Mouse (Mus musculus) urinary bladder, postnatal 4 days (tissue): ENCODE data around the gene Tnp2.

Experiments used
- DNase-seq, 2 experiments: peaks; one replicate each; pipeline ENCODE4 v3.0.0; 2021 to 2022; ENCODE audit warnings: low spot score in 2 of 2

The Tnp2 gene

GRCm38 (mm10) chr16:10788866-10789265, 406 bp upstream of the Tnp2 start:
- DNase-seq: no peak

DNA sequence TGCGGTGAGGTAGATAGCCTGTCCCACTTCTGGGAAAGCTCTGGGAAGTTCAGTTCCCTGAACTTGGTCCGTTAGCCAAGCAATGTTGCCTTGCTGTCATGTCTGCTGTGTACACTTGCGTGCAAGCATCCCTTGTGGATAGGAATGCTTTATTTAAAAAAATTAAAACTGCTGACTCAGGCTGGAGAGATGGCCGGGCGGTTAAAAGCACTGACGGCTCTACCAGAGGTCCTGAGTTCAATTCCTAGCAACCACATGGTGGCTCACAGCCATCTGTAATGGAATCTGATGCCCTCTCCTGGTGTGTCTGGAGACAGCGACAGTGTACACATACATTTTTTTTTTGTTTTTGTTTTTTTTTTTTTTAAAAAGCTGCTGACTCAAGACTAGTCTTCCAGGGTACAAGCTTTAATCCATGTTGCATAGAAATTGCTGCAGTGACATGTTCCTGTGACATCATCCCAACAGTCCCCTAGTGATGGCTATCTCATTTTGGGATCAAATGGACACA, 857 bp downstream of the Tnp2 start:
- DNase-seq: no peak

- no peak for DNase-seq
Measured at GRCm38 (mm10) chr16:10786782-10787547, 1.5 kb downstream of the Tnp2 start.

- peak; percentile 78 to 81 for DNase-seq
Measured at GRCm38 (mm10) chr16:10786288-10786687, 2.2 kb downstream of the Tnp2 start.

DNA sequence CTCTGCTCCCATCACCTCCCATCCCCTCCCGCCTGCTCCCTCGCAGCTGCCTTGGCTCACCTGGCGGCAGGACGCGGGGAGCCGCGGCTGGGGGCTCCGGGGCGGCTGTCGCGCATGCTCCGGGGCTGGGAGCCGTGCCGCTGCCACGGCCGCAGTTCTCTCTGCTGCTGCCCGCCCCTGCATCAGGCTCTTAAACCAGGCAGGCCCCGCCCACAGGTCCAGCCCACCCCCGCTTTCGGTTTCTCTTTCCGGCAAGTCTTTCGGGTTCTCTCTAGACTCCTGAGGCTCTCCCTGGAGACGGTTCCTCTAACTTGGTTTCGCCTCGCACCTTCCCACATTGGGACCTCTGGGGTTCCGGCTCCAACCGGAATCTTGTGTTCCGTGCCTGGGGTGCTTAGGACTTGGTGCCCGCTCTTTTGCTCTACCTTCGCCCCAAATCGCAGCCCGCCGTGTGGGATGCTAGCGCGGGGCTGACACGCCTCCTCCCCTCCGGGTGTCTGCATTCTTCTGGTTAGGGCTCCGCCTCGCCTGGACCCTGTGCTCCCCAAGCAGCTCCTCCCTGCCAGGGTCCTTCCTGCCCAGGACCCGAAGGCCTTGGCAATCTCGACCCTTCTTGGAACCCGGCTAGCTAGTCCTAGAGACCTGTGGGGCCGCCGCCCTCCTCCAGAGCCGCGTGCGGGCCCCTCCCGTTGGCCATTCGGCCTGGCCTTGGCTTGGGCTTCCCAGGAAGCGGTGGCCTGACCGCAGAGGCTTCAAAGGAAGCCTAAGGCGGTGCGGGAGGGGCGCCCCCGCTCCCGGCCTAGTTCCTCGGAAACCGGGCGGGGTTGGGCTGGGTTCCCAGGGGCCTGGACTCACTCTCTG, 2.9 kb downstream of the Tnp2 start, which contains the start of gene Socs1:
Gene Socs1 (minus strand): TSS at position 166 of the 861 bp plus-strand sequence.
- DNase-seq: peak; percentile 90 to 92

GRCm38 (mm10) chr16:10784793-10785370, 3.6 kb downstream of the Tnp2 start:
- DNase-seq: peak; percentile 95 to 96

DNA sequence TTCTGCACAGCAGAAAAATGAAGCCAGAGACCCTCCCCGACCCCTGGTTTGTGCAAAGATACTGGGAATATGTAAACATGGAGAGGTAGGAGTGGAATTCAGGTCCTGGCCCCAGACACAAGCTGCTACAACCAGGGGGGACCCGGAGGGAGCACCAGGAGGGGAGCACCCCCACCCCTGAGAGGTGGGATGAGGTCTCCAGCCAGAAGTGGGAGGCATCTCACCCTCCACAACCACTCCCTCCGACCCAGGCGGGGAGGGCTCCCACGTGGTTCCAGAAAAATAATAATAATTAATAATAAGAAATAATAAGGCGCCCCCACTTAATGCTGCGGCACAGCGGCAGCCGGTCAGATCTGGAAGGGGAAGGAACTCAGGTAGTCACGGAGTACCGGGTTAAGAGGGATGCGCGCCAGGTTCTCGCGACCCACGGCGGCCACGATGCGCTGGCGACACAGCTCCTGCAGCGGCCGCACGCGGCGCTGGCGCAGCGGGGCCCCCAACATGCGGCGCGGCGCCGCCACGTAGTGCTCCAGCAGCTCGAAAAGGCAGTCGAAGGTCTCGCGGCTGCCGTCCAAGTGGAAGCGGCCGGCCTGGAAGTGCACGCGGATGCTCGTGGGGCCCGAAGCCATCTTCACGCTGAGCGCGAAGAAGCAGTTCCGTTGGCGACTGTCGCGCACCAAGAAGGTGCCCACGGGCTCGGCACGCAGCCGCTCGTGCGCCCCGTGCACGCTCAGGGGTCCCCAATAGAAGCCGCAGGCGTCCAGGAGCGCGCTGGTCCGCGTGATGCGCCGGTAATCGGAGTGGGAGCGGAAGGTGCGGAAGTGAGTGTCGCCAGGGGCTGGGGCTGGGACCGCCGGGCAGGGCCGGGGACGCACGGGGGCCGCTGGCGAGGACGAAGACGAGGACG, 4.3 kb downstream of the Tnp2 start:
- peak in 1 of 2 experiments; percentile 52 for DNase-seq

- DNase-seq: no peak
Measured at GRCm38 (mm10) chr16:10783451-10783850, 5.0 kb downstream of the Tnp2 start.

DNA sequence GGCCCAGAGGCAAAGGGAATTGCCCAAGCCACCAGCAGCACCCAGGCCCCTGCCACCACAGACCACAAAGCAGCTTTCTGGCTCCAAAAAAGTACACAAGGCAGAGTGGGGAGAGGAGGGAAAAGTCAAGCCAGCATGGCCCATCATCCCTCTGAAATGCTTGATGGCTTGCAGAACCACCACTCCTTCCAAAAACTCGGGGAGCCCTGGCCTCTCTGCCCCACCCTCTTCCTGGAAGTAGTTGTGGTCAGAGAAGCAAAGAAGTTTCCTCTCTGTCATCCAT, 5.4 kb downstream of the Tnp2 start:
- no peak for DNase-seq

GRCm38 (mm10) chr16:10782377-10783151, 5.9 kb downstream of the Tnp2 start:
- DNase-seq: no peak

DNA sequence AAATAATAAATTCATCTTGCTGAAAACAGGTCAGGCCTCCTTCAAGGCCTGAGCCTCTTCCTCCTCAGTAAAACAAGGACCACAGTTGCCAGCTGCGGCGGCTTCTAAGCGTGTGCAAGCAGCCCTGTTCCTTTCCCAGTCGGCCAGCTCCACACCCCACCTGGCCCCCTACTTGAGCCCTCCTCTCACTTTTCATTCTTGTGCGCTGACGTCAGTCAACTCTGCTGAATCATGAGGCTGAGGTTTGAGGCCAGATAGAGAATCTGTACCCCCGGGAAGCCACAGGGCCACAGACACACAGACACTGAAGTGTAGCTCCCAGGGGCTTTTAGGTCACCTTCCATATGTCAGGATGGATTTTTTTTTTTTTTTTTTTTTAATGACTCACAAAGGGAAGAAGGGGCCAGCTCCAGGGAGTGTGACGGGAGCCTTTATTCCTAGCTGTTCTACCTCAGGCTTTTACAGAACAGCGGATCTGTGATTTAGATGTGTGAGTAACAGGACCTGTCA, 6.5 kb downstream of the Tnp2 start:
- no peak for DNase-seq

DNA sequence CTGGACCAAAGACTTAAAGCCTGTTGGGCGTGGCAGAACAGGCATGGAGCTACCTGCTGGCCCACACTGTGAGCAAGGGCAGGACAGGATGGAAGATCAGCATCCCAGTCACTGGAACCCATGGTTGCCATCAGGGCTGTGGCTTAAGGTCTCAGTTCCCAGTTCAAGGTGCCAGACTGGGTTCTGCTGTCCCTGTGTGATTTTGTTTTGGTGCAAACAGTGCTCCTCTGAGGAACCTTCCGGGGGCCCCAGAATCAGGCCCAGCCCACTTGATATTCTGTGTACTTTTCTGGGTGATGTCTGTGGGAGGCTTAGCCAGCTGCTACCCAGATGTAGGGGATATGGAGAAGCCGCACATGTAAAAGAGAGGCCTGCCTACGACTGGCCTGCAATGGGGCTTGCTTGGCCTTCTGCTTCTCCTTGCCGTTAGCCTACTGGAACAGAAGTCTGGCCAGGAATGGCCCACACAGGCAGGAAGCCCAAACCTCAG, 7.8 kb downstream of the Tnp2 start:
- no peak for DNase-seq

DNA sequence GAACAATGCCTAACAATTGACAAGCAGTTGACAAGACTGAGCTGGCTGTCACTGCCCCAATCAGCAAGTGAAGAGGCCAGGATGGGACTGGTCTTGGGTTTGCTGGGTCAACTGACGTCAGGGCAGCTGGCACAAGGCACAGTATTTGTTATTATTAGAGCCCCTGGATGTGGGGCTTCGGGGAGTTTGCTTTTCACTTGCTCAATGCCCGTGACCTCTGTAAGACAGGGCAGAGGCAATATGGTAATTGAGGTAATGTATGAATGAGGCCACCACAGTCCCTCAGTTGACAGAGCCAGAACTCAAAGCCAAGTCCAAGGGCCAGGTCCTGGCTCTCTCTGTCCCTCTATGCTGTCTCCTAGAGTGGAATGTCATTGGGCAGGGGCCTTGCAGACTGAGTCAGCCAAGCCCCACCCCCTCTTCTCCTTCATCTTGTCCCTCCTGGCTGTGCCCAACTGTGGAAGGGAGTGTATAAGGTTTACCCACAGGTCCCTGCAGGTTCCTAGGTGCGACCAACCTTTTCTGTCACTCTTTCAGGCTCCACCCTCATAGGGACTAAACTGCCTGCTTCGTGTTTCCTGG, 10.8 kb downstream of the Tnp2 start:
- no peak for DNase-seq

- DNase-seq: no peak
Measured at GRCm38 (mm10) chr16:10776322-10776721, 12.1 kb downstream of the Tnp2 start.

- no peak for DNase-seq
Measured at GRCm38 (mm10) chr16:10774726-10775125, 13.7 kb downstream of the Tnp2 start.

DNA sequence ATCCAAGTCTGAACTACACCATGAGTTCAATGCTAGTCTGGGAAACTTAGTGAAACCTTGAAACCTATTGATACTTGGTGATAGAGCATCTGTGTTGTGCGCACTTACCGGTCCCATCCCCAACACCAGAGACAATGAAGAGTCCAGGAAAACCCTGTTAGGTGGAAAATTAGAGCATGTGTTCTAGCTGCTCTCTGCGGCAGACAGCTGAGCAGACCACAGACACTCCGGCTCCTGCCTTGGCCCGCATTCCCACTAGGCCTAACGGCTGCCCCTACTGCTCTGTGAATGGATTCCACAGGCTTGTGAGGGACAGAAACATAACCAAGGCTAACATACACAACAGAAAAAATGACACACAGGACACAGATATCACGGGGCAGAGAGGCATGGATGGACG, 14.9 kb downstream of the Tnp2 start:
- no peak for DNase-seq

DNA sequence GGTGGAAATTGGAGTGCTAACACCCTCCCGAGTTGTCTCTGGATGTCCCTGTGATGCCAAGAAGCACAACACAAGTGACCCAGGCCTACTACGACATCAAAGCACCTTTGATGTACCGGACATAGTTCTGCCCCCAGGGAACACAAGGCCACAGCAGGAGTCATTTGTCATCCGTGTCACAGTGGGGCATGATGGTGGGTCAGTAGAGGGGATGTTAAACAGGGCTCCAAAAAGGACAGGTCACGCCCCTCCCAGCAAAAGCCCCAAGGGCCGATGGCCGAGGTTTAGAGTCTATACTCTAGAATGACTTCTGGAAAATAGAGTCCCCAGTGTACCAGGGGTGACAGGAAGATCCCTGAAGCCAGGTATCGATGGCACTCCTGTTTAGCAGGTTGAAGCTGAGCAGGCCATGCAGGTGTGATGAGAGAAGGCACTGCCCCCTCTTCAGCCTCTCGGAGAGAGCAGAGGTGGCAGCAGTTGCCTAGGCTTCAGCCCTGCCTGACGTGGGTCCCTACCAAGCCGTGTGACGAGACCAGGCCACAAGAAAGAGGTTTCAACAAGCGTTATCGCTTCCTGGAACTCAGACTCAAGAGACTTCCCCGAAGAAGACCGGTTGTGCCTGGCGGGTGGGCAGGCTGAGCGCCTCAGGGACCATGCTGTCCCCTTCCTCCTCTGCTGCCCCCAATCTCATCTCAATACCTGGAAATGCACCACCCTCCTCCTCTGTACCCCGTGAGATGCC, 16.5 kb downstream of the Tnp2 start:
- DNase-seq: no peak

DNA sequence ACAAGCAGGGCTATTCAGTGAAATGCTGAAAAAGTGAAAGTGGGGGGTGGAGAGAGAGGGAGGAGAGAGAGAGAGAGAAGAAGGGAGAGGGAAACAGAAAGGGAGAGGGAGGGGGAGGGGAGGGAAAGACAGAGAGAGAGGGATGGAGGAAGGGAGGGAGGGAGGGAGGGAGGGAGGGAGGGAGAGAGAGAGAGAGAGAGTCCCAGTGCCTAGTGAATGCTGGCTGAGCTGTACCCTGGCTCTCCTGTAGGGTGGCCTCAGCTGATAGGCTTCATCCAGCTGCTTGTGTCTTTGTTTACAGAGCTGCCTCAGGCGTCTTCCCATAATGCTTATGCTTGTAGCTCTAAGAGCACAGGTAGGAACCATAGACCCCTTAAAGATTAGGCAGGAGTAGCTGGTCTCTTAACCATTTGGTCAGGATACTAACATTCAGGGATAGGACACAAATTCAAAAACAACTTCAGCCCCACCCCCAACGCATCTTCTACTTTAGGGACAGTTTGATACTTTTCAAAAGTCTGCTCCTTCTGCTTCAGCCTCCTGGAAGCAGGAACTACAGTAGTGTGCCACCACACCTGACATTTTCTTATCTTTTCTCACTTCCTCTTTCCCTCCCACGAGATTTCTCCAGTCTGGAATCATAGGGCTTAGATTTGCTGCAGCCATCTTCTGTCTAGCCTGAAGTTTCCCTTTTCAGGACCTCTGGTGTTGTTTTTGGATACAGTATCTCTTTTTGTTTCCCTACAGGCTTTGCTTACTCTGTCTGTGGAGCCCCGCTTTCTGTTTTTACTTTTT, 17.7 kb downstream of the Tnp2 start:
- no peak for DNase-seq
